14 mouse cellular contexts compared by ENCODE assay signal in genomic region chr9:43834283-43834682, GRCm38 (mm10).
DNase-seq lines count a peak whose midpoint lies in the region; ATAC-seq lines count a peak whose summit lies in the region.
"Had no signal": no experiment of that assay in that cellular context is flagged by ENCODE, and none has a peak within 500 bp of the region (broad histone marks: within the 10 kb centered on the region; RNA-seq: fewer than 3 reads in every experiment).

No protein-coding gene starts in this region.

- no peaks in the 10 kb centered on the region for H3K9me3 ChIP-seq in embryonic facial prominence, embryonic 12.5 days
- H3K9me3 ChIP-seq in hindbrain, embryonic 12.5 days (replicated peaks): no peaks in the 10 kb centered on the region
- no peaks in the 10 kb centered on the region for H3K9me3 ChIP-seq in midbrain, embryonic 15.5 days

- 0 out of 2 replicates have a peak, but pooled peaks cover 5% of the 10 kb centered on the region for H3K4me1 ChIP-seq in embryonic facial prominence, embryonic 12.5 days
- peaks cover 8% of the 10 kb centered on the region; the same call in 1 of the 2 replicates for H3K4me1 ChIP-seq in hindbrain, embryonic 12.5 days
- peaks cover 9% of the 10 kb centered on the region for H3K4me1 ChIP-seq in midbrain, embryonic 15.5 days

- no peaks in the 10 kb centered on the region for H3K36me3 ChIP-seq in embryonic facial prominence, embryonic 12.5 days
- H3K36me3 ChIP-seq in hindbrain, embryonic 12.5 days: no peaks in the 10 kb centered on the region
- H3K36me3 ChIP-seq in midbrain, embryonic 15.5 days (replicated peaks): no peaks in the 10 kb centered on the region

- H3K9ac ChIP-seq in embryonic facial prominence, embryonic 12.5 days: no peak overlapping the region
- no peak overlapping the region for H3K9ac ChIP-seq in hindbrain, embryonic 12.5 days
- H3K9ac ChIP-seq in midbrain, embryonic 15.5 days: no peak overlapping the region

- no peak overlapping the region for H3K4me2 ChIP-seq in embryonic facial prominence, embryonic 12.5 days (replicated peaks)
- H3K4me2 ChIP-seq in hindbrain, embryonic 12.5 days (replicated peaks): no peak overlapping the region
- H3K4me2 ChIP-seq in midbrain, embryonic 15.5 days: no peak overlapping the region

- peak; percentile 75 for DNase-seq in heart, adult 11 months
- no peak for DNase-seq in heart, adult 8-10 months (ENCODE audit: low spot score)
- DNase-seq in embryo, embryonic 10 days (ENCODE audit: low spot score): no peak
- DNase-seq in thymus, postnatal 36 days: no peak
- DNase-seq: cerebellum, adult 11 months; kidney, postnatal 10 days; layer of hippocampus, adult 9-11 months; lung, adult 18-20 months had no signal

- no peaks in the 10 kb centered on the region for H3K27me3 ChIP-seq in embryonic facial prominence, embryonic 12.5 days
- H3K27me3 ChIP-seq in hindbrain, embryonic 12.5 days: no peaks in the 10 kb centered on the region
- no peaks in the 10 kb centered on the region for H3K27me3 ChIP-seq in midbrain, embryonic 15.5 days (replicated peaks)

- peak; percentile 53; the same call in 1 of the 2 replicates for ATAC-seq in embryonic facial prominence, embryonic 12.5 days (ENCODE audit: insufficient number of reproducible peaks, insufficient read depth, low FRiP score, low TSS enrichment)
- peak; percentile 81 for ATAC-seq in hindbrain, embryonic 12.5 days (ENCODE audit: low FRiP score)
- ATAC-seq in midbrain, embryonic 15.5 days (replicated peaks): 0 out of 2 replicates have a peak, but pooled peaks have one; percentile 33
- ATAC-seq in monocyte, adult 5-6 weeks (replicated peaks; ENCODE audit: insufficient number of reproducible peaks, low FRiP score, low TSS enrichment, poor library complexity, severe bottlenecking): no peak
- ATAC-seq: CD4-positive, CD25-positive, alpha-beta regulatory T cell, adult 4 months; intestine, postnatal 0 days had no signal

- 0 out of 2 replicates have a peak overlapping the region, but pooled peaks have one; percentile 9 for H3K27ac ChIP-seq in embryonic facial prominence, embryonic 12.5 days
- H3K27ac ChIP-seq in hindbrain, embryonic 12.5 days: peak overlapping the region; percentile 60; the same call in 1 of the 2 replicates
- H3K27ac ChIP-seq in midbrain, embryonic 15.5 days: no peak overlapping the region

- WGBS in embryonic facial prominence, embryonic 12.5 days: 68% methylated on average over 13 of the region's 13 CpGs
- 53% methylated on average over 13 of the region's 13 CpGs for WGBS in hindbrain, embryonic 12.5 days
- WGBS in midbrain, embryonic 15.5 days: 55% methylated on average over 13 of the region's 13 CpGs

- H3K4me3 ChIP-seq in embryonic facial prominence, embryonic 12.5 days: no peak overlapping the region
- H3K4me3 ChIP-seq in hindbrain, embryonic 12.5 days: no peak overlapping the region
- H3K4me3 ChIP-seq in midbrain, embryonic 15.5 days: no peak overlapping the region
